Mouse (Mus musculus) midbrain, embryonic 10.5 days (tissue): ENCODE results near the gene Agtrap. TPM values are rescaled to one million over a fixed set of nuclear protein-coding genes. Genes with fewer than 3 reads are reported as not detected.

Experiments
- DNase-seq: peaks from one replicate; pipeline ENCODE4 v3.0.0-alpha.2; 2017; ENCODE audit warnings: low spot score
- H3K27ac ChIP-seq: fragments of 300-500 bp; sonication (generic); replicated peaks from 2 replicates; pipeline ENCODE4 v1.5.1; 2016; ENCODE audit warnings: mild to moderate bottlenecking
- H3K27me3 ChIP-seq: fragments of 300-500 bp; sonication (generic); 2 replicates; pipeline ENCODE4 v1.6.1; 2016; ENCODE audit warnings: low read depth, mild to moderate bottlenecking; ENCODE audit not compliant: poor library complexity, severe bottlenecking
- H3K36me3 ChIP-seq: fragments of 300-500 bp; sonication (generic); 2 replicates; pipeline ENCODE4 v1.6.1; 2016; ENCODE audit warnings: mild to moderate bottlenecking, moderate library complexity
- H3K4me1 ChIP-seq: fragments of 300-500 bp; sonication (generic); 2 replicates; pipeline ENCODE4 v1.6.1; 2016
- H3K4me3 ChIP-seq: fragments of 300-500 bp; sonication (generic); 2 replicates; pipeline ENCODE4 v1.5.1; 2016; ENCODE audit warnings: mild to moderate bottlenecking, moderate library complexity
- H3K9me3 ChIP-seq: fragments of 300-500 bp; sonication (generic); replicated peaks from 2 replicates; pipeline ENCODE4 v1.6.1; 2016; ENCODE audit warnings: mild to moderate bottlenecking
- WGBS: fragments of 180-500 bp; shearing (Covaris S2); methylation state at CpG from one replicate; pipeline ENCODE4 v1.1.7; 2016; 5-methylcytosine and 5-hydroxymethylcytosine counted together
- polyA plus RNA-seq: library from polyadenylated mRNA; unstranded; fragments of >200 nt; fragmentation: Nextera tagmentation; extraction: Ambion mirVana; gene quantifications from 2 replicates; pipeline ENCODE4 v1.2.1, GENCODE M21; 2016

Gene Agtrap
- 16.4 and 17.4 TPM in 2 replicates for polyA plus RNA-seq

GRCm38 (mm10) chr4:148087907-148088527, at the start of gene Agtrap:
Agtrap (minus strand) TSS chr4:148088031.
- no peaks in the 10 kb centered on the region for H3K36me3 ChIP-seq
- H3K9me3 ChIP-seq = no peaks in the 10 kb centered on the region
- H3K27ac ChIP-seq = peak within 1 kb of the TSS; percentile 93
- WGBS = 5% methylated on average over 34 of the region's 34 CpGs
- DNase-seq = peak; percentile 93
- peaks cover 63% of the 10 kb centered on the region for H3K4me1 ChIP-seq
- H3K4me3 ChIP-seq = peak within 1 kb of the TSS; percentile 84
- peaks cover 14% of the 10 kb centered on the region; the same call in 1 of the 2 replicates for H3K27me3 ChIP-seq

- H3K27ac ChIP-seq = no peak overlapping the region
- no peaks in the 10 kb centered on the region for H3K9me3 ChIP-seq
- WGBS = 71% methylated on average over 8 of the region's 8 CpGs
- H3K27me3 ChIP-seq = peaks cover 29% of the 10 kb centered on the region
- DNase-seq = no peak
- peaks cover 33% of the 10 kb centered on the region for H3K4me1 ChIP-seq
- H3K4me3 ChIP-seq = no peak overlapping the region
- H3K36me3 ChIP-seq = 0 out of 2 replicates have a peak, but pooled peaks cover 2% of the 10 kb centered on the region
These were observed 49.7 kb upstream of the Agtrap start for GRCm38 (mm10) chr4:148137503-148137902.

GRCm38 (mm10) chr4:148134988-148135387, 47.2 kb upstream of the Agtrap start:
- DNase-seq = no peak
- WGBS = 86% methylated on average over 8 of the region's 8 CpGs
- Histone ChIP-seq H3K4me1 (peaks cover 53% of the 10 kb centered on the region), H3K4me3 (no peak overlapping the region), H3K27ac (no peak overlapping the region), H3K36me3 (0 out of 2 replicates have a peak, but pooled peaks cover 2% of the 10 kb centered on the region), H3K27me3 (peaks cover 54% of the 10 kb centered on the region), H3K9me3 (no peaks in the 10 kb centered on the region)

- H3K27me3 ChIP-seq = peaks cover 59% of the 10 kb centered on the region
- peak; percentile 80 for DNase-seq
- peaks cover 10% of the 10 kb centered on the region for H3K36me3 ChIP-seq
- H3K4me3 ChIP-seq = peak overlapping the region; percentile 71
- no peaks in the 10 kb centered on the region; the same call in 1 of the 2 replicates for H3K9me3 ChIP-seq
- peak overlapping the region; percentile 99 for H3K27ac ChIP-seq
- peaks cover 61% of the 10 kb centered on the region for H3K4me1 ChIP-seq
- WGBS = under 1% methylated on average over 21 of the region's 21 CpGs
These were observed 43.8 kb upstream of the Agtrap start for GRCm38 (mm10) chr4:148131497-148132081.

GRCm38 (mm10) chr4:148130561-148131413, 43.0 kb upstream of the Agtrap start, which contains the start of gene Draxin:
Draxin (minus strand) TSS chr4:148130698.
- Histone ChIP-seq H3K4me3 (peak within 1 kb of the TSS; percentile 71), H3K4me1 (peaks cover 65% of the 10 kb centered on the region), H3K9me3 (no peaks in the 10 kb centered on the region; the same call in 1 of the 2 replicates), H3K27ac (peak within 1 kb of the TSS; percentile 99), H3K27me3 (peaks cover 59% of the 10 kb centered on the region), H3K36me3 (peaks cover 10% of the 10 kb centered on the region)
- peak; percentile 90 for DNase-seq
- under 1% methylated on average over 82 of the region's 87 CpGs for WGBS

GRCm38 (mm10) chr4:148130133-148130532, 42.3 kb upstream of the Agtrap start, which contains the start of gene Mad2l2:
Mad2l2 (plus strand) TSS chr4:148130384.
- DNase-seq = no peak
- Histone ChIP-seq H3K4me1 (peaks cover 65% of the 10 kb centered on the region), H3K4me3 (peak within 1 kb of the TSS; percentile 71), H3K27me3 (peaks cover 59% of the 10 kb centered on the region), H3K27ac (peak within 1 kb of the TSS; percentile 99), H3K36me3 (peaks cover 16% of the 10 kb centered on the region), H3K9me3 (no peaks in the 10 kb centered on the region; the same call in 1 of the 2 replicates)
- under 1% methylated on average over 18 of the region's 18 CpGs for WGBS

GRCm38 (mm10) chr4:148128672-148129071, 40.8 kb upstream of the Agtrap start:
- Histone ChIP-seq H3K27me3 (peaks cover 63% of the 10 kb centered on the region), H3K27ac (peak overlapping the region; percentile 99; the same call in 1 of the 2 replicates), H3K9me3 (no peaks in the 10 kb centered on the region; the same call in 1 of the 2 replicates), H3K4me1 (peaks cover 65% of the 10 kb centered on the region), H3K4me3 (peak overlapping the region; percentile 71), H3K36me3 (peaks cover 23% of the 10 kb centered on the region)
- 74% methylated on average over 2 of the region's 2 CpGs for WGBS
- no peak for DNase-seq

- peaks cover 28% of the 10 kb centered on the region for H3K36me3 ChIP-seq
- H3K4me1 ChIP-seq = peaks cover 65% of the 10 kb centered on the region
- peak overlapping the region; percentile 71; the same call in 1 of the 2 replicates for H3K4me3 ChIP-seq
- no peak for DNase-seq
- 77% methylated on average over 1 of the region's 1 CpGs for WGBS
- peaks cover 63% of the 10 kb centered on the region for H3K27me3 ChIP-seq
- no peaks in the 10 kb centered on the region; the same call in 1 of the 2 replicates for H3K9me3 ChIP-seq
- peak overlapping the region; percentile 99; the same call in 1 of the 2 replicates for H3K27ac ChIP-seq
These were observed 40.4 kb upstream of the Agtrap start for GRCm38 (mm10) chr4:148128241-148128640.

- Histone ChIP-seq H3K27me3 (peaks cover 12% of the 10 kb centered on the region), H3K27ac (no peak overlapping the region), H3K4me3 (no peak overlapping the region), H3K4me1 (peaks cover 34% of the 10 kb centered on the region), H3K36me3 (peaks cover 24% of the 10 kb centered on the region), H3K9me3 (peaks cover under 1% of the 10 kb centered on the region; the same call in 1 of the 2 replicates)
- DNase-seq = no peak
- 77% methylated on average over 3 of the region's 3 CpGs for WGBS
These were observed 34.8 kb upstream of the Agtrap start for GRCm38 (mm10) chr4:148122694-148123066.

GRCm38 (mm10) chr4:148121982-148122693, 34.3 kb upstream of the Agtrap start:
- no peak overlapping the region for H3K27ac ChIP-seq
- no peak overlapping the region for H3K4me3 ChIP-seq
- peaks cover 25% of the 10 kb centered on the region; the same call in 1 of the 2 replicates for H3K36me3 ChIP-seq
- H3K27me3 ChIP-seq = peaks cover 7% of the 10 kb centered on the region; the same call in 1 of the 2 replicates
- H3K4me1 ChIP-seq = peaks cover 28% of the 10 kb centered on the region
- 0 out of 2 replicates have a peak, but pooled peaks cover 5% of the 10 kb centered on the region for H3K9me3 ChIP-seq
- WGBS = 8% methylated on average over 6 of the region's 6 CpGs
- DNase-seq = peak; percentile 24

GRCm38 (mm10) chr4:148121362-148121761, 33.5 kb upstream of the Agtrap start:
- no peak overlapping the region for H3K4me3 ChIP-seq
- peaks cover 21% of the 10 kb centered on the region for H3K4me1 ChIP-seq
- 80% methylated on average over 4 of the region's 4 CpGs for WGBS
- no peak for DNase-seq
- peaks cover 6% of the 10 kb centered on the region; the same call in 1 of the 2 replicates for H3K9me3 ChIP-seq
- H3K27me3 ChIP-seq = peaks cover 4% of the 10 kb centered on the region; the same call in 1 of the 2 replicates
- no peak overlapping the region for H3K27ac ChIP-seq
- H3K36me3 ChIP-seq = peaks cover 25% of the 10 kb centered on the region; the same call in 1 of the 2 replicates
